Mouse (Mus musculus) thymus, postnatal 14 days (tissue): ENCODE measurements around the gene Espn.

Source experiments
- DNase-seq: peaks from one replicate; pipeline ENCODE4 v3.0.0; 2021

Espn gene

DNA sequence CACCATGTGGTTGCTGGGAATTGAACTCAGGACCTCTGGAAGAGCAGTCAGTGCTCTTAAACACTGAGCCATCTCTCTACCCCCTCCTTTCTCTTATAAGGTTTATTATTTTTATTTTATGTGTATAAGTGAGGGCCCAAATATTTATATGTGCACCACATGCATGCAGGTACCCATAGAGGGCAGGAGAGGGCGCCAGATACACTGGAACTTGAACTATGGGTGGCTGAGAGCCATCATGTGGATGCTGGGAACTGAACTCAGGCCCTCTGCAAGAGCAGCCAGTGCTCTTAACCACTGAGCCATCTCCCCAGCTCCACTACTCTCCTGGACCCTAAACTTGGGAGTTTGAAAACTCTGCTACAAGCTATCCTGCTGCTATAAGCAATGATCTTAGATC, 8.5 kb downstream of the Espn start:
- DNase-seq, result no peak

DNA sequence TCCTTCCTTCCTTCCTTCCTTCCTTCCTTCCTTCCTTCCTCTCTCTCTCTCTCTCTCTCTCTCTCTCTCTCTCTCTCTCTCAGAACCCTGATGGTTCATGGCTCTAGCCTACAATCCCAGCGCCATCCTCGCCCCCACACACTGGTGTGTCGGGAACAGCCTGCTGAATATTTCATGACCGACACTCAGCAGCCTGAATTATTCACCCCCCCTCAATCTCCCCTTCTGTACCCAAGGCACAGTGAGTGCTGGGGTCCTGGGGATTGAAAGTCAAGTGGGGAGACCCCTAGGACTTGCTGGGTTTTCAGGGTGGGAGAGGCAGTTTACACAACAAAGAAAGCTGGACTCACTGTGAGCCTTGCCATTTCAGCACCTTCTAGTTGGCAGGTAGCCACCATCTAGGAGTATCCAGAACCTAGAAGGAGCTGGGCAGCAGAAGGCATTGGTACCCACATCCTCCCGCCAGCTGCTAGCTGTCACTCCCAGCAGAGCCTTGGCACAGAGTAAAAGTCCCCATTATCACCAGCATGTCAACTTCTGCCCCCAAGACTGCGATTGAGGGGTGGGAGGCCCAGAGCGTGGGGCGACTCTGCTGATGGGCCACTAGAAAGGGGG, 10.5 kb downstream of the Espn start:
- no peak for DNase-seq

DNA sequence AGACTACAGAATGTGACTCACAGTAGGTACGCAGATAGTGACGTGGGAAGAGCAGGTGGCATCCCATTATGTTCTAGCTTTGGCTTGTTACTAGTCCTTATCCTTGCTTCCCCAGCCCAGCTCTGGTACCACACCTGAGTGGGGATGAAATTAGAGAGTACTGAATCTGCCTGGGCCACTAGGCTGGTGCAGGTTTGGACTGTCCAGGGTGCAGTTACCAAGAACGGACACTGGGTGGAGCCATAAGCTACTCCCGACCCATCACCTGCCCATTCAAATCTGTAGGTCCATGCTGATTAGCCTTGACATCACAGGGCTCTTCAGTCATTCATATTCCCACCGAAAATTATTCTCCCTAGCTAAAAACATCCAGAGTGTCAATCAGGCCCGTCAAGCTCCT, 11.7 kb downstream of the Espn start:
- peak; percentile 55 for DNase-seq

DNA sequence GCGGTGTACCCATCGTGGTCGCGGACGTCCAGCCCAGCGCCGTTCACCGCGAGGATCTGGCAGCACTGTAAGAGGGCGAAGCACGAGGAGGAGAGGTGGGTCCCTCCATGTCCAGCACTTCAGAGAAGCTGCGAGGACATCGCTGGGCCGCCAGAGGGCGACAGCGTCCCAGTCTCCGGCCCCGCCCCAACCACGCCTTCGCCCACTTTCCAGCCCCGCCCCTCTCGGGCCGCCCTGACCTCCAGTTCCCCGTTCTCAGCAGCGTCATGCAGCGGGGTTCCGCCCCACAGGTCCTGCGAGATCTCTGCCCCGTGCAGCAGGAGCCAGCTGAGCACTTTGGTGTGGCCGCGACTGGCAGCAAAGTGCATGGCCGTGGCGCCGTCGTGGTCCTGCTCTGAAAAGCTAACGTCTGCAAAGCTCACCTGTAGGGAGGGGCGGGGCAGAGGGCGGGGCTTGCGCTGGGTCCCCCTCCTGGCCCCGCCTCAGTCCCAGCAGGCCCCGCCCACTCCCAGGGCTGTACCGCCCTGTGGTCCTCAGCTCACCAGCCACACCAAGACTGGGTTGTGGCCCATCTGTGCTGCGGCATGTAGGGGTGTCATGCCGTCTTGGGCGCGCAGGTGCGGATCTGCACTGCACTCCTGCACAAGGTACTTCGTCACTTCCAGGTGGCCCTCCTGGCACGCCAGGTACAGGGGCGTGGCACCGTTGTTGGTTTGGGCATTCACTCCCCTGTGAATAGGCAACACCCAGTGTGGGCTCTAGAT, 13.5 kb downstream of the Espn start:
- peak; percentile 82 for DNase-seq

DNA sequence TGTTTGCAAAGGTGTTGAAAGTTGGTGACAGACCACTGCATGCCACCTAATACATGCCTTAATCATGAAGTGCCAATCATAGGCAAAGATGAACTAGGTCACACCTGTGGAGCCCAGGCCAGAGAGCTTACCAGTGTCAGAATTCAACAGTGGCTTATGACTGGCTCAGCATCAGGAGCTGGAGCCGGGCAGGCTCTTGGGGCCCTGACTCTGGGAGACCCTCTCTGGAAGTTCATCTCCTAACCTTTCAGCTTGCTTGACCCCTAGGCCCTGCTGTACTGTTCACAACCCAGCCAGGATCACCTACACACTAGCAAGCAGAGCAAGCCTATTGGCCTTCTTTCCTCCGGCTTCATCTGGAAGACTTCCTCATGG, 15.3 kb downstream of the Espn start:
- no peak for DNase-seq

DNA sequence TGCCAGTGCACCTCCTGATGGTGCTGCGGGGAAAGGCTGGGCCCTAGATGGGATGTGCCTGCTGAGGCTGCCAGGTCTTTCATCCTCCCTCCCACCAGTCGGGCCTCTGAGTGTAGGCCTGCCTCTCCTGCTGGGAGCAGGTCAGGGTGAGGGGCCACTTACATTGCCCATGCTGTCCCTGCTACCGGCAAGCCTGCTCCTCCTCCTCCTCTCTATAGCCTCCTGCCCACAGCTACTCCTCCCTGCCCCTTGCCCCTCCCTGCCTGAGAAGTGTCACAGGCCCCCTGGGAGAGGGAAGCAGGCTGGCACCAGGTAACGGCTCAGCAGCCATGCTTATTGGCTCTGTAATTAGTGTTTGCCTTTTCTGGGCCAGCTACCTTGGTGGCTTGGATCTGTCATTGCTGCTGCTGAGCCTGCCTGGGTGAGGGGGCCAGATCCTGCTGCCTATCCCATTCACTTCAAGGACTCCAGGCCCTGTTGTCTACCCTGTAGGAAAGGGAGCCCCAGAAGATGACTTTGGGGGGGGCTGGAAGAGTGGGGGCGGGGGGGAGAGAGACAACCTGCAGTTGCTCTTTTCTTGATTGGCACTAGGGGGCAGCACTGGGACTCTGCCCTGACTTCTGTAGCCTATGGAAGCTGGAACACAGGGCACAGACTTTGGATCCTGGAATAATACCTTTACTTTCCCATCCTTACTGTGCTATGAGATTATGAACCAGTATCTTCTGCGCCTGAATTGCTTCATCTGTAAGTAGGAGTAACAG, 15.9 kb downstream of the Espn start:
- no peak for DNase-seq

DNA sequence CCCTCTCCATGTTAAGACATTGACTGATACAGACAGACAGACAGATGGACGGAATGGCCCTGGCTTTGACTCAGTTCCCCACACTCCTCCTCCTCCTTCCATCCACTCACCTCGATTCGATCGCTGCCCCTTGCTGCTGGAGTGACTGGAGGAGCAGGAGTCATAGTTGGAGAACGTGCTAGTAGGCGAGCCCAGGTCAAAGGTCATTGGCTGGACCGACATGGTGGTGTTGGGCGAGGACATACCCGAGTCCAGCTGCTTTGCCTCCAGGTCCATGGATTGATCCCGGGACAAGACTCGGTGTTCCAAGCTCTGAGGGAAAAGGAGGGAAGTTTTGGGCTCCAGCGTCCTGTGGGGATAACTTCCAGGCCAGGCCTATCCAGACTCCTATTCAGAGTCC, 16.8 kb downstream of the Espn start:
- DNase-seq, result no peak

DNA sequence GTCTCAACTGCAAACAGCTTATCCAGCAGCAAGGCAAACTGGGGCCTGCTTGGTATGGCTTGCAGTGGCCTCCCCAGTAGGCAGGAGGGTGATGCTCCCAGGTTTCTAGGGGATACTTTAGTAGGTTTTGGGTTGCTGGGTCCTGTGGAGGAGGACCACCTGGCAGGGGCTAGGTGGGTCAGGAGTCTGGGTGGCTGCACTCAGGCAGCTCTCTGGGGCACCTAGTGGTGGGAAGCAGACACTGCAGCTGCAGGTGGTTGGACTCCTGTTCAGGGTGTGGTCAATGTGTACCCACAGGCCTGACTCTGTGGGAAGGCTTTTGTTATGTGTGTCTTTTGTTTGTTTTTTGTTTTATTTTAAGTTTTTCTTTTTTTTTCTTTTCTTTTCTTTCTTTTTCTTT, 17.7 kb downstream of the Espn start:
- peak; percentile 81 for DNase-seq

DNA sequence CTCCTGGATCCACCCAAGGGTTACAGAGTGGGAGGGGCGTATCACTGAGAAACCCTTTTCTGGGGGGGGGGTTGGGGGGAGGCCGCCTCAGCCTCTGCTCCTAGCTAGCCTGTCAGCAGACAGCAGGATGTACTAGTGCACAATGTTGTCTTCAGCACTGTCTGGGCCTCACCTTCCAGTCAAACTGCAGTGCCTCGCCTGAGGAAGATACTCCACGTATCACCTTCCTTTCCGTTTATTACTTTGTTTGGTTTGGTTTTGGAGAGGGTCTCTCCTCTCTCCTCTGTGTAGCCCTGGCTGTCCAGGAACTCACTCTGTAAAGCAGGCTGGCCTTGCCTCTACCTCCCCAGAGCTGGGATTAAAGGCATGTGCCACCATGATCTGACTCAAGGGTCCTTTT, 19.0 kb downstream of the Espn start:
- DNase-seq, result no peak

DNA sequence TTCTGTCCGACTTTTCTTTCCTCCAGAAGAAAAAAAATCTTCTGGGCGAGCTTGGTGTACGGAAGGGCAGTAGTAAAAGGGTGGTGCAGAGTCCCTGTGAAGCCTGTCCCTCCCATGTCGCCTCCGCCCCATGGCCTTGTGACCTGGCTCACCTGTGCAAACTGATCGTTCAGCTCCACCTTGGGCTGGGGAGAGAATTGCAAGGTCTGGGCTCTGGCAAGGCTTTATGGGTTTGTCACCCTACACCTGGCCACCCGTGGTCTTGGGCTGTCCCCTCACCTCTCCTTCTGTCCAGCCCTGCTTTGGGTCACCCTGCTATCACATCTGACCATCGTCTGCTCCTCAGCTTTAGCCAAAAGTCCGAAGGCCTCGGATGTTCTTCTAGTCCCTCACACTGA, 19.4 kb downstream of the Espn start:
- DNase-seq, result no peak

DNA sequence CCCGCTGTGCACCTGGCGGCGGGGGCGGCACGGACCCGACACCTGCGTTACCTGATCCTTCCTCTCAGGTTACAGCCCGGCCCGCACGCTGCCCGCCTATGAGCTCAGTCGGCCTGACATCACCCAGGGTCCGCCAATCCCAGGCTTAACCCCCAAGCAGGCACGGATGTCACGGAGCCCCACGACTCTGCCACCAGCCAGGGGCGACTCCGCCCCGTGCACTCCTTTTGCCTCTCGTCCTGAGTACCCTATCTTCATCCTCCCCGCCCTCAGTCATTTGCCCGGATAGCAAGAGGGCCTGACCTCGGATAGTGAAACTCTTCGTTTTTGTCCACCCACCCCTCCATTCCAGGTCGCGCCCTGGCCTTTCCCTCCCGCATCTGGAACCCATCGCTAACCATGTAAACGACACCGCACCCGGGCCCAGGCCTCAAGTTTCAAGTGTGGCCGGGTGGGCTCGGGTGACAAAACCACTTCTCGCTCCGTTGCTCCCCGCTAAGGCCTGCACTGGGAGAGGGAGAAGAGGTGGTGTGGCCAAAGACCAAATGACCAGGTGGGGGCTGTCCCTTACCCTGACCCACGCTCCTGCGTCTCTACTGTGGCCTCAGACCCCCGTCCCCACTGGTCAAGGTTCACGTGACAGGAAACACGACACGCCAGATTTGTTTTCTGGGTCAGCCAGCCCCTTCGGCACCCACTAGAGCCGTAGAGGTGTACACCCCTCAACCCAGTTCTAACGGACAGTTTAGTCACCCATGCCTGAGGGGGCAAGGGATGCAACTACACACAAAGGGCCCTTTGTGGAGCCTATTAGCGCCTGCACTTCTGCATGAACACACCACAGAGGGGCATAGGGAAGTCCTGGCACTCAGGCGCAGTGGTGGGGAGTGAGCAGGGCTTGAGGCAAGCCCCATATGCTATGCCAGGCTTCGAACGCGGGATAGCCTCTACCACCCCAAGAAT, 20.1 kb downstream of the Espn start:
- no peak for DNase-seq

DNA sequence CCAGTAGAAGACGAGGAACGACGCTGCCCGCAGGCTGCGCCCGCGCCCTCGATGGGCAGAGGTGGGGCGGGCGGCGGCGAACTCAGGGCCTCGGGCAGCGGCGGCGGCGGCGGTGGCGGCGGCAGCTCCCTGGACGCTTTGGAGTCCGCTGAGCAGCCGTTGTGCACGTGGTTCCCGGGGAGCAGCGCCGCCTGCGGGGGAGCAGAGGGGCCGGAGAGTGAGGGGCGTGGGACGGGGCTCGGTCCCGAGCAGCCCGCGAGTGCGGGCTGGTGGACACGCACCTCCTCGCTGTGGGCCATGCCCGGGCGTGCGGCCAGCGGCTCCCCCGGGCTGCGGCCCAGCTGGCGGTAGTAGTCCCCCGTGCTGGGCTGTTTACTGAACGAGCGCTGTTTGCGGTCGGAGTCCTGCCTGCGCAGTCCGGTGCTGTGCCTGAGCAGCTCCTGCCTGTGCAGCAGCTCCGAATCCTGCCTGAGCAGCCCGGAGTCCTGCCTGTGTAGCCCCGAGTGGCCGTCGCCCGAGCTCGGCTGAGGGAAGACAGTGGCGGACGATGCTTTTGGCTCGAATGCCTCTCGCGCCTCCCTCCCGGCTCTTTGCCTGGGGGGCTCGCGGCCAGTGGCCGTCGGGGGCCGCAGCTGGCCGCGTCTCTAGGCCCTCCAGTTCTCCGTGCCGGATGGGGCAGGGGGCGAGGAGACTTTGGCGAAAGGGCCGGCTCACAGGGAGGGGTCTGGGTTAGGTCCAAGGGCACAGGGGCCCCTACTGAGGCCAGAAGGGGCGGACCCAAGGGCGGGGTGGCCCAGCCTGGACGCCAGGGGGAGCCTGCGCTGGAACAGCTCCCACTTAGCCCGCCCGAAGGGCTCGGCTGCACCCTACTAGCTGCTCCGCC, 21.2 kb downstream of the Espn start:
- DNase-seq, result peak; percentile 65

DNA sequence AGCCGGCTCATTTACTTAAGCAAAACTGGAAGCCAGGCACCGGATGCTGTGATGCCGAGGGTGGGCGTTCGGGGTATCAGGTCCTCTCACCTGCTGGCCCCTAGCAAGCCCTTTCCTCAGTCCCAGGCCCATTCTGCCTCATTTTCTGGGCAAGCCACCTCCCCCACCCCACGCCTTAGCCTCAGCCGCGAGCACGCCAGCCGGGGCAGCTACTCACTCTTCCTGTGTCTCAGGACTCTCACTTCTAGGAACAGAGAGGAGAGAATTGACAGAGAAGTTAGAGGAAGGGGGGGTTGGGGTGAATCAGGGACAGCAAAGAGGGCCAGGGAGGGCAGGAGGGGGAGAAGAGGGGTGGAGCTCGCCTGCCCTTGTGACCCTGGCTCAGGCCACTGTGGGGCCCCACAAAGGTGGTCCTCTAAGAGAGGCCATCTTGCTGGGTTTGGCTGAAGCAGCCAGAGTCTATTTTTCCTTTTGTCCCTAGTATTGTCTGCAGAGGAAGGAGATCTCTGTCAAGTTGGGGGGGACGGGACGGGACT, 22.7 kb downstream of the Espn start:
- no peak for DNase-seq

DNA sequence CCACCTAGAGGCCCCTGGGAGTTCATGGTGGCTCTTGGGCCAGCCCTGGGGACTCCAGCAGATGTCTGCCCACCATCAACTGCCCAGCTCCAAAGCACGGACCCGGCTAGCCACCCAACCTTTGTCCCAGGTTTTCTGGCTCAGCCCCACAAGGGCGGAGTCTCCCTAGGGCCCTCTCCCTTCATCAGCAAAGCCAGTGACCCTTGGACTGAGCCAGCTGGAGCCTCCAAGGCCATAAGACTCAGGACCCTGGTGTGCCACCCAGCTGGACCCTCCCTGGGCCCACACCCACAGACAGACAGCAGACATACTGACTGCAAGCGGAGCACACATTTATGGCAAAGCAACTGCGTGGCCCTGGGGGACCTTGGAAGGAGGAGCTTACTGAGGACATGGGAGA, 23.4 kb downstream of the Espn start:
- no peak for DNase-seq

DNA sequence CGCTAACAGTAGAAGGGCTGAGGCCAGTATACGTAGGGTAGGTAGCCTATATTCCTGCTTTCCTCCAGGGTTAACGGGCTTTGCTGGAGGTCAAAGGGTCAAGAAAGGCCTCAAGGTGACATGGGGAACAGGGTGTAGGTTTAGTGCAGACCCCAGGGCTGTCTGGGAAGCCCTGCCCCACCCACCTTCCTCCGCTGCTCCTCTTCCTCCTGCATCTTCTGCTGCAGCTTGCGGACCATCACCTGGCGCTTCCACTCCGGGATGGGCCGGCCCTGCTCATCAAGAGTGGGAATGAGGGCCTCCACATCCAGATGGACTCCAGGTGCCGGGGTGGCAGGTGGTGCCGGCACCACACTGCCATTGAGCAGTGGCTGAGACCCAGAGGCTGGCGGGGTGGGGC, 24.3 kb downstream of the Espn start:
- DNase-seq, result no peak

DNA sequence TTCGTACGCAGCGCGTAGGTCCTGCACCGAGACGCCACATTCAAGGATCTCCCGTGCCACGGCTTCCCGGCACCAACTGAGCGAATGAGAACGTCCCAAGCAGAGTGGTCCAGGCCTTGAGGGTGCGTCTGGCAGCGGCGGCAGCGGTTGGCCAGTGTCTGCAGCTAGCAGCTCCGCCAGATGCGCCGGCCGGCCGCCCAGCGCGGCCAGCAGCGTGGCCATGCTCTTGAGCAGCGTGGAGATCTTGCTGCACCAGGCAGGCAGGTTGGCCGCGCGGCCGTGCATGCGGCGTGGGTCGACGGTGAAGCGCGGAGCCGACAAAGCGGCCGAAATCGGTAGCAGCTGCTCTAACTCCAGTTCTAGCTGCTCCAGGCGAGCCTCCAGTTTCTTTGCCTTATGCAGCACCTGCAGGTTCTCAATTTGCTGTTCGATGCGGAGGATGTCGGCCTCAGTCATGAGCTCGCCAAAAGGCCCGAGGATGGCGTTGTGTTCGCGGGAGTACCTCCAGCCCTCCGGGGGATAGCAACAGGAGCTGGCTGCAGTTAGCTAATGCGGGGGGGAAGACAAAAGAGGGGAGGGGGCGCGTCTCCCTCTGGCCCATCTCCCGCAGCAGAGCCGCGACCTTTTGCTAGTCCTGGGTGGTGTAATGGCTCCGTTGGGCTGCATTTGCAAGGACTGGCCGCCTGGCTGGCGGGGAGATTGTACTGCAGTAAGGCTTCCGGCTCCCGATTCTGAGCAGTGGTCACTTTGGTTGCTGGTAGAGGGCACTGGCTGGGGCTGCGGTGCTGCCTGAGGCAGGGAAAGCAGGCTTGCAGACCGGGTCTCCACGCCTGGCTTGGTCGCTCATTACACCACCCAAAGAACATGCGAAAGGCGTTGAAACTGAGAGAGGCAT, 25.9 kb downstream of the Espn start:
- DNase-seq, result no peak

DNA sequence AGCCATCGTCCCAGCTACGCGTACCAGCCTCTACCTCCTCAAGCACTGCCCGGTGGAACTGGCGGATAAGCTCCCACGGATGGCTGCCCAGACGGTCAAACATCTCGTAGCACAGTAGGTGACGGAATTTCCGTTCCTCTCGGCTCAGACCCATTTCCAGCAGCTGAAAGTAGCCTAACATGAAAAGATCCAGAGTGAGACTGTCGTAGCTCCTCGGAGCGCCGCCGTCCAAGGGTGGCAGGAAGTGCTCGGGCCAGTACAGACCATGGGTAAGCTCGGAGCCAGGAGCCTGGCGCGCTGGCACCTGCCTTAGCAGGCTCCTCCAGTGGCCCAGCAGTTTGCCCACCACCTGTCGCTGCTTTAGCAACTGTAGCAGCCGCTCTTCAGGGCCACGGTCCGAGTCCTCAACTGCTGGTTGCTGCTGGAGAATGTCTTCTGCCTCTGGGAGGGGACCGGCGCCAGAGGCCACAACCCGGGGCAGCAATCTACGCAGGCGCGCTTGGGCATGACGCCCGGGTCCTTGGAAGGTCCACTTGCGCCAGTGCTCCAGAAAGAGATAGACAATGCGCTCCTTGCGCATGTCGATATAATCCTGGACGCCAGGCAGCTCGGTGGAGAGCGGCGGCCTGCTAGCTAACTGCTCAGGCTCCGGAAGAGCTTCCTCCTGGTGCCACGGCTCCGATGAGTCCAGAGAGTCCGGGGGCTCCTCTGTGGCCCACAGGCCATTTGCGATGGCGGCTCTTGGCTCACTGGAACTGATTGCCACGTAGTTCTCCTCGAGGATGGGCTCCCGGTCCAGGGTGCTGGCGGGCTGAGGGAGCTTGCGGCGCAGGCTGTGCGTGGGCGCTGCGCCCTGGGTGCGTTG, 26.8 kb downstream of the Espn start:
- no peak for DNase-seq

DNA sequence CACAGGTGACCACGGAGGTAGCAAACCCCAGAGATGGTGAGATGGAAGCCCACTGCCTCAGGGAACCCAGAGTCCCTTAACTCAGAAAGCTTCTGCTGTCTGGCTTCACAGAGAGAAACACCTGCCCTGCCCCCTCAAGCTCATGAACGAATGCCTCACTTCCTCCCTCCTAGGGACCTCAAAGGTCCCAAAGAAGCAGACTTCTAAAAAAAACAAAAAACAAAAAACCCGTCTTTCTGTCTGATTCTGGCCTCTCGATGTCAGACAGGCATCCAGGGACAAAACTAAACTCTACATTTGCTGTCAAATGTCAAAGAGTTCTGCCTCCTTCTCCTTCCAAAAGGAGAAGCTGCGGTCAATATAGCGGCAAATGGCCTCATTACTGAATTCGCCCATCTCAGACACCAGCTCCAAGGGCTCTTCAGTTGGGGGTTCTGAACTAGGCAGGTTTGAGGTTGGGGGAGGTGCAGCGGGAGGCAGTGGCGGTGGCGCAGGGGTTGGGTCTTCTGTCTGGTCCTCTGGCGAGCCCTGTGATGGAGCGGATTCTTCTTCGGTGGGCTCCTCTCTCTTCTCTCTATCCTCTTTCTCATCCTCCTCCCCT, 27.7 kb downstream of the Espn start:
- DNase-seq, result peak; percentile 58

DNA sequence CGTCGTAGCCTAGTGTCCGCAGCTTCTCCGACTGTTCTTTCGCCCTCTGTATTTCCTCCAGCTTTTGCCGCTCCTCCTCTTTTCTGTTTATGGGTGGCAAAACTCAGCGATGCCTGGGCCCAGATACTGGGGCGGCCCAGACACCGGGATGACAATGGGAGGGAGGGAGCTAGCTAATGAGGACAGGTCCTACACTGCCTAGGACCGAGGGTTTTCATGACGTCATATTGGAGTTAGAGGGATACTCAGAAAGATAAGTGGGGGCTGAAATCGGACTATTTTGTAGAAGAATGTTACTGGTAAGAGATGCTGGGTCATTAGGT, 31.0 kb downstream of the Espn start:
- DNase-seq, result no peak
